Mouse (Mus musculus) mature B cell (primary cell): Measurements from ENCODE around the gene Syn3.

Experiments
- in situ Hi-C: fragments of 300-500 bp; cut with MboI; formaldehyde crosslinking; loops from 2 replicates; pipeline ENCODE4 v1.14.3; 2019

Gene Syn3

GRCm38 (mm10) chr10:86006455-86006854, 492.2 kb downstream of the Syn3 start:
- in situ Hi-C loops = no loop called here
